Mouse (Mus musculus): ENCODE data around the gene Vsnl1.

Vsnl1 gene

DNA sequence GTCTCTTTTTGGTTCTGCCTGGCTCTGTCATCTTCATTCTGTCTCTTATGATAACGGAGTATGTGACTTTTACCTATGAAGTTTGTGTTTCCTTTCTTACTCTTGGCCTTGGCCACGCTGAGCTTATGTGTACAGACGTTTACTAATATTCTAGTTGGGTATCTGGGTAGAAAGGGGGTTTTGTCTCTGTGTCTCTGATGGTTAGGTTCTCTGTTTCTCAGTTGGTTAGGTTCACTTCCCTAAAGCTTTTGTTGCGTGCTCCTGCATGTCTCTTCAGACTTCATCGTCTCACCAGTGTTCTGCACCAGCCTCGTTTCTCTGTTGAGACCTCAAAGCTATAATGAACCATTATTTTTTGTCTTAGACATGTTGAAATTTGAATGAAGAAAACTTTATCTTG, 159.2 kb downstream of the Vsnl1 start:
- no peak for DNase-seq (ENCODE audit: low read depth, low spot score)

DNA sequence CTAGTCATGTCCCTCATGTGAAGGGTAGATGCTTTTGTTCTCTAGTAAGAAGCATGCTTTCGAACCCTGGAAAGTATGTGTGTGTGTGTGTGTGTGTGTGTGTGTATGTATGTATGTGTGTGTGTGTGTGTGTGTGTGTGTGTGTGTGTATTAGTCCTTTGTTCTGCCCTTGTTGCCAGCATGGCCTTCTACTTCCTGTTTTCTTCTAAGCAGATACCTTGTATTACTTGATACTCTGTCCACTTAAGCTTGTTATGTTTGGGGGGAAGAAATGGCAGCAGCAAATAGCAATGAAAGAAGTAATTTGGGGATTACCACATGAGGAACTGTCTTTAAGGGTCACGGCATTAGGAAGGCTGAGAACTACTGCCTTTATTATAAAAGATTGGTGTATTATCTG, 159.8 kb downstream of the Vsnl1 start:
- no peak for DNase-seq (ENCODE audit: low read depth, low spot score)
